Mouse (Mus musculus) G1E (cell line): ENCODE results near the gene Nucks1. TPM values are rescaled to one million over a fixed set of nuclear protein-coding genes. Genes with fewer than 3 reads are reported as not detected.
A peak's percentile ranks its signal among the peaks of the same experiment; 100 is the strongest.

Experiments
- ATAC-seq: 2 replicates; pipeline ENCODE4 v1.8.0; 2016; ENCODE audit warnings: mild to moderate bottlenecking; ENCODE audit not compliant: insufficient number of reproducible peaks, poor library complexity, low FRiP score, severe bottlenecking; ENCODE audit errors: extremely low read depth
- DNase-seq: peaks from one replicate; pipeline ENCODE4 v3.0.0; 2012; ENCODE audit warnings: low spot score
- H3K27me3 ChIP-seq: 2 replicates; pipeline ENCODE4 v1.6.1; 2012; ENCODE audit warnings: mild to moderate bottlenecking, low read length, inconsistent platforms; ENCODE audit not compliant: insufficient read depth
- H3K36me3 ChIP-seq: replicated peaks from 2 replicates; pipeline ENCODE3; 2012; ENCODE audit warnings: mild to moderate bottlenecking, inconsistent platforms
- H3K4me1 ChIP-seq: 2 replicates; pipeline ENCODE4 v1.6.1; 2012; ENCODE audit warnings: low read depth, low read length, inconsistent platforms, mixed read lengths; ENCODE audit not compliant: insufficient read depth
- H3K4me3 ChIP-seq: 2 replicates; pipeline ENCODE4 v1.5.1; 2012; ENCODE audit warnings: low read depth, mild to moderate bottlenecking, inconsistent platforms, low read length, moderate library complexity, mixed read lengths
- H3K9me3 ChIP-seq: replicated peaks from 2 replicates; pipeline ENCODE4 v1.6.1; 2012; ENCODE audit warnings: inconsistent platforms
- CTCF ChIP-seq: IDR thresholded peaks from 2 replicates; pipeline ENCODE4 v1.5.1; 2012; ENCODE audit warnings: low read depth, low read length, inconsistent platforms, mixed read lengths
- GATA1 ChIP-seq: IDR thresholded peaks from 2 replicates; pipeline ENCODE4 v1.6.1; 2012; ENCODE audit warnings: borderline replicate concordance, low read length, inconsistent platforms, mixed read lengths
- GATA2 ChIP-seq: IDR thresholded peaks from 2 replicates; pipeline ENCODE4 v1.6.1; 2012; ENCODE audit warnings: low read depth, low read length, inconsistent platforms, borderline replicate concordance
- POLR2AphosphoS5 ChIP-seq: IDR thresholded peaks from 2 replicates; pipeline ENCODE4 v1.6.1; 2012; ENCODE audit warnings: low read depth, low read length, inconsistent platforms; ENCODE audit not compliant: insufficient replicate concordance
- TAL1 ChIP-seq: conservative IDR thresholded peaks from 2 replicates; pipeline ENCODE4 v1.6.1; 2012; ENCODE audit warnings: low read depth, low read length, inconsistent platforms, mixed read lengths
- polyA plus RNA-seq: library from polyadenylated mRNA; stranded (reverse); fragments of >175 nt; gene quantifications from 2 replicates; pipeline ENCODE4 v1.2.3, GENCODE M21; 2012
- total RNA-seq, 2 experiments: library from RNA; stranded (forward) in 1 of 2; stranded (reverse) in 1 of 2; fragments of 200-1000 nt in 1 of 2; fragments of >200 nt in 1 of 2; fragmentation: Nextera tagmentation in 1 of 2; gene quantifications; 2 replicates each; pipeline ENCODE4 v1.2.3; 2014 to 2017

Nucks1 gene
- 376 and 404 TPM in 2 replicates for total RNA-seq (2014; fragmentation: Nextera tagmentation)
- 405 and 507 TPM in 2 replicates for total RNA-seq (2017)
- polyA plus RNA-seq: 35.2 and 38.1 TPM in 2 replicates

- TF ChIP-seq GATA1 (no peak), POLR2AphosphoS5 (no peak), GATA2 (no peak), TAL1 (no peak), CTCF (no peak)
- H3K27me3 ChIP-seq: peaks cover 10% of the 10 kb centered on the region
- peaks cover 28% of the 10 kb centered on the region for H3K36me3 ChIP-seq
- peaks cover 41% of the 10 kb centered on the region for H3K4me1 ChIP-seq
- peak; percentile 98 for DNase-seq
- peak within 1 kb of the TSS; percentile 94 for H3K4me3 ChIP-seq
- no peaks in the 10 kb centered on the region for H3K9me3 ChIP-seq
- ATAC-seq: peak; percentile 99
Observed at GRCm38 (mm10) chr1:131910001-131910648, at the start of gene Nucks1. TSS of gene Nucks1 (plus strand) at chr1:131910534.

GRCm38 (mm10) chr1:131861811-131862210 lies 48.5 kb upstream of the Nucks1 start:
- Histone ChIP-seq H3K36me3 (no peaks in the 10 kb centered on the region), H3K9me3 (no peaks in the 10 kb centered on the region), H3K4me3 (no peak overlapping the region), H3K27me3 (peaks cover 24% of the 10 kb centered on the region), H3K4me1 (no peaks in the 10 kb centered on the region)
- TF ChIP-seq TAL1 (no peak), CTCF (no peak), POLR2AphosphoS5 (no peak), GATA1 (no peak)
- no peak for DNase-seq
- no peak for ATAC-seq

- H3K4me3 ChIP-seq: no peak overlapping the region
- ATAC-seq (no peak), DNase-seq (no peak)
- H3K36me3 ChIP-seq: no peaks in the 10 kb centered on the region
- TF ChIP-seq CTCF: no peak
- no peak for TF ChIP-seq GATA1
- TF ChIP-seq TAL1: no peak
- TF ChIP-seq POLR2AphosphoS5: no peak
- no peak for TF ChIP-seq GATA2
- peaks cover 32% of the 10 kb centered on the region for H3K27me3 ChIP-seq
- no peaks in the 10 kb centered on the region for H3K9me3 ChIP-seq
- no peaks in the 10 kb centered on the region for H3K4me1 ChIP-seq
Observed at GRCm38 (mm10) chr1:131865596-131865995, 44.7 kb upstream of the Nucks1 start.

- no peaks in the 10 kb centered on the region for H3K9me3 ChIP-seq
- peaks cover 33% of the 10 kb centered on the region for H3K27me3 ChIP-seq
- TF ChIP-seq CTCF: no peak
- DNase-seq: no peak
- H3K36me3 ChIP-seq: no peaks in the 10 kb centered on the region
- H3K4me3 ChIP-seq: no peak overlapping the region
- H3K4me1 ChIP-seq: no peaks in the 10 kb centered on the region
- no peak for ATAC-seq
Observed at GRCm38 (mm10) chr1:131866304-131866999, 43.9 kb upstream of the Nucks1 start.

- no peaks in the 10 kb centered on the region for H3K9me3 ChIP-seq
- no peaks in the 10 kb centered on the region for H3K4me1 ChIP-seq
- TF ChIP-seq TAL1: no peak
- TF ChIP-seq GATA1: no peak
- no peak for TF ChIP-seq GATA2
- TF ChIP-seq POLR2AphosphoS5: no peak
- TF ChIP-seq CTCF: no peak
Observed at GRCm38 (mm10) chr1:131867093-131867945, 43.0 kb upstream of the Nucks1 start, which contains the start of gene Rab29. TSS of gene Rab29 (plus strand) at chr1:131867224.

GRCm38 (mm10) chr1:131867946-131868290 lies 42.4 kb upstream of the Nucks1 start:
- no peak for DNase-seq

More at GRCm38 (mm10) chr1:131867093-131867945, 43.0 kb upstream of the Nucks1 start, which contains the start of gene Rab29:
- Histone ChIP-seq H3K36me3 (no peaks in the 10 kb centered on the region), H3K27me3 (peaks cover 29% of the 10 kb centered on the region), H3K4me3 (no peak within 1 kb of the TSS)
- ATAC-seq: no peak
- DNase-seq: no peak

More at GRCm38 (mm10) chr1:131867946-131868290, 42.4 kb upstream of the Nucks1 start:
- peaks cover 26% of the 10 kb centered on the region for H3K27me3 ChIP-seq
- no peaks in the 10 kb centered on the region for H3K9me3 ChIP-seq
- no peaks in the 10 kb centered on the region for H3K4me1 ChIP-seq
- ATAC-seq: no peak
- no peak overlapping the region for H3K4me3 ChIP-seq
- H3K36me3 ChIP-seq: no peaks in the 10 kb centered on the region
- no peak for TF ChIP-seq TAL1
- no peak for TF ChIP-seq CTCF
- no peak for TF ChIP-seq GATA1
- no peak for TF ChIP-seq GATA2
- no peak for TF ChIP-seq POLR2AphosphoS5
